Mouse (Mus musculus) heart, adult 2 months (tissue): ENCODE measurements around the gene Prph. TPM values are rescaled to one million over a fixed set of nuclear protein-coding genes. Genes with fewer than 3 reads are reported as not detected.

Source experiments
- DNase-seq, 2 experiments: peaks; one replicate each; pipeline ENCODE4 v3.0.0; 2021
- H3K27ac ChIP-seq: fragments of 200-600 bp; 2 replicates; pipeline ENCODE4 v1.8.1; 2022
- H3K27me3 ChIP-seq: fragments of 200-500 bp; 2 replicates; pipeline ENCODE4 v1.6.1; 2012; ENCODE audit warnings: mild to moderate bottlenecking, low read length, inconsistent platforms, mixed read lengths; ENCODE audit not compliant: control insufficient read depth, insufficient read depth
- H3K36me3 ChIP-seq: fragments of 200-500 bp; 2 replicates; pipeline ENCODE4 v1.6.1; 2012; ENCODE audit warnings: low read length, inconsistent platforms; ENCODE audit not compliant: control insufficient read depth, insufficient read depth
- H3K4me1 ChIP-seq: fragments of 200-500 bp; 2 replicates; pipeline ENCODE4 v1.6.1; 2011; ENCODE audit warnings: low read length; ENCODE audit not compliant: control insufficient read depth, insufficient read depth
- H3K4me3 ChIP-seq: fragments of 200-600 bp; 2 replicates; pipeline ENCODE4 v1.8.1; 2022
- H3K79me2 ChIP-seq: fragments of 200-500 bp; replicated peaks from 2 replicates; pipeline ENCODE4 v1.6.1; 2012; ENCODE audit warnings: mild to moderate bottlenecking, inconsistent platforms, low read length, moderate library complexity, mixed read lengths; ENCODE audit not compliant: control insufficient read depth, insufficient read depth
- H3K9ac ChIP-seq: fragments of 200-500 bp; 2 replicates; pipeline ENCODE4 v1.6.1; 2012; ENCODE audit warnings: low read depth, mild to moderate bottlenecking, control low read depth, inconsistent platforms, low read length, mixed read lengths
- CTCF ChIP-seq: fragments of 200-600 bp; IDR thresholded peaks from 2 replicates; pipeline ENCODE4 v1.8.1; 2022; ENCODE audit warnings: antibody characterized with exemption, mild to moderate bottlenecking, moderate library complexity
- EP300 ChIP-seq: fragments of 200-500 bp; IDR thresholded peaks from 2 replicates; pipeline ENCODE4 v1.6.1; 2011; ENCODE audit warnings: low read depth, low read length, control low read depth; ENCODE audit not compliant: insufficient read depth
- POLR2A ChIP-seq: fragments of 200-500 bp; IDR thresholded peaks from 2 replicates; pipeline ENCODE4 v1.6.1; 2011; ENCODE audit warnings: mild to moderate bottlenecking, low read depth, low read length, control low read depth; ENCODE audit not compliant: insufficient read depth
- WGBS: fragments of 180-500 bp; shearing (Covaris S2); methylation state at CpG from one replicate; pipeline ENCODE4 v1.1.7; 2018; 5-methylcytosine and 5-hydroxymethylcytosine counted together
- intact Hi-C: fragments of 180-260 bp; cut with DNase I; formaldehyde crosslinking; loops from one replicate; pipeline ENCODE4 v1.15.1; 2025
- polyA plus RNA-seq: library from polyadenylated mRNA; depleted of rRNA; stranded (reverse); fragments of >200 nt; gene quantifications from 2 replicates; pipeline ENCODE4 v1.2.3, GENCODE M21; 2012
- total RNA-seq, 2 experiments: library from RNA; stranded (reverse); gene quantifications; 2 replicates each; pipeline ENCODE4 v1.2.3; 2021

Gene Prph
- total and polyA plus RNA-seq, 3 experiments = 0.13 to 1.00 (median 0.80) TPM

DNA sequence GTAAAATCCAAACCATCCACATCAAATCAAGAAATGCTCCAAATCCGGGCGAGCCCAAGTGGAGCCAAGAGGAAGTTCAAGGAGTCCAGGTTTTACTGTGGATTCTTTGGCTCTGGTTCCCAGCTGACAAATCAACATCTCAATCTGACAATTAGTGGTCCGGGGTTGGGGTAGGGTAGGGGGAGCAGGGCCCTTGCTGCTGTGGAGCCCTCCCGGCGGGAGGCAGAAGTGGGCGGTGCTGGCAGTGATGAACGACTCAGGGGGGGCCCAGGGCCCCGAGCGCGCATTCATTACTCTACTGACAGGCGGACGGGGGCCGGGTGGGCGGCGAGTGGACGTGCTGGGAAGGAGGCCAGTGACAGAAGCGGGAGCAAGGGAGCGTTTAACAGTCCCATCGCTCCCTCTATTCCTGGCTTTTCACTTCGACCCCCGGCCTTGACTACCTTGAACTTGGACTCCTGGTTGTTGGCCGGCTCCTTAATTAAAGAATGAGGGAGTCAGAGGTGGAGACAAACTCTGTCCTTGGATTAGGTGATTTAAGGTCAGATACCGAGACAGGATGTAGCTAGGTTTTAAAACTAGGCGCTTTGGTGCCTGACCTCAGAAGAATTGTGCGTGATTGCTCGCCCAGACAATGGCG, 39.8 kb downstream of the Prph start:
- intact Hi-C loops = no loop called here
- no peak overlapping the region for H3K9ac ChIP-seq
- no peak for DNase-seq
- TF ChIP-seq EP300 = no peak
- TF ChIP-seq CTCF = no peak
- no peak for TF ChIP-seq POLR2A
- H3K4me1 ChIP-seq = peaks cover 3% of the 10 kb centered on the region
- no peak overlapping the region for H3K4me3 ChIP-seq
- no peaks in the 10 kb centered on the region for H3K36me3 ChIP-seq
- H3K27ac ChIP-seq = no peak overlapping the region
- WGBS = 13% methylated on average over 27 of the region's 27 CpGs
- H3K27me3 ChIP-seq = peaks cover 18% of the 10 kb centered on the region
- no peaks in the 10 kb centered on the region for H3K79me2 ChIP-seq

- intact Hi-C loops = no loop called here
- Histone ChIP-seq H3K36me3 (no peaks in the 10 kb centered on the region), H3K27me3 (peaks cover 18% of the 10 kb centered on the region), H3K4me1 (peaks cover 3% of the 10 kb centered on the region), H3K9ac (no peak overlapping the region), H3K4me3 (no peak overlapping the region), H3K27ac (no peak overlapping the region), H3K79me2 (no peaks in the 10 kb centered on the region)
- 47% methylated on average over 6 of the region's 6 CpGs for WGBS
- TF ChIP-seq EP300 = no peak
- TF ChIP-seq POLR2A = no peak
- TF ChIP-seq CTCF = no peak
- no peak for DNase-seq
Measured at GRCm38 (mm10) chr15:99095356-99095755, 40.4 kb downstream of the Prph start.

GRCm38 (mm10) chr15:99096061-99096793, 41.3 kb downstream of the Prph start:
- H3K79me2 ChIP-seq = no peaks in the 10 kb centered on the region
- intact Hi-C loops = no loop called here
- H3K36me3 ChIP-seq = no peaks in the 10 kb centered on the region
- 24% methylated on average over 24 of the region's 24 CpGs for WGBS
- TF ChIP-seq EP300 (no peak), CTCF (no peak), POLR2A (no peak)
- peaks cover 18% of the 10 kb centered on the region for H3K27me3 ChIP-seq
- peaks cover 3% of the 10 kb centered on the region for H3K4me1 ChIP-seq
- no peak overlapping the region for H3K27ac ChIP-seq
- no peak overlapping the region for H3K9ac ChIP-seq
- no peak for DNase-seq
- no peak overlapping the region; the same call in 1 of the 2 replicates for H3K4me3 ChIP-seq

GRCm38 (mm10) chr15:99096831-99097500, 42.0 kb downstream of the Prph start:
- intact Hi-C loops = no loop called here
- H3K79me2 ChIP-seq = no peaks in the 10 kb centered on the region
- H3K36me3 ChIP-seq = no peaks in the 10 kb centered on the region
- peaks cover 3% of the 10 kb centered on the region for H3K4me1 ChIP-seq
- peaks cover 18% of the 10 kb centered on the region for H3K27me3 ChIP-seq
- H3K27ac ChIP-seq = no peak overlapping the region
- 1% methylated on average over 57 of the region's 58 CpGs for WGBS
- peak overlapping the region; percentile 41 for H3K4me3 ChIP-seq
- no peak overlapping the region for H3K9ac ChIP-seq
- TF ChIP-seq CTCF (no peak), POLR2A (no peak), EP300 (no peak)
- peak in 1 of 2 experiments; percentile 48 for DNase-seq

DNA sequence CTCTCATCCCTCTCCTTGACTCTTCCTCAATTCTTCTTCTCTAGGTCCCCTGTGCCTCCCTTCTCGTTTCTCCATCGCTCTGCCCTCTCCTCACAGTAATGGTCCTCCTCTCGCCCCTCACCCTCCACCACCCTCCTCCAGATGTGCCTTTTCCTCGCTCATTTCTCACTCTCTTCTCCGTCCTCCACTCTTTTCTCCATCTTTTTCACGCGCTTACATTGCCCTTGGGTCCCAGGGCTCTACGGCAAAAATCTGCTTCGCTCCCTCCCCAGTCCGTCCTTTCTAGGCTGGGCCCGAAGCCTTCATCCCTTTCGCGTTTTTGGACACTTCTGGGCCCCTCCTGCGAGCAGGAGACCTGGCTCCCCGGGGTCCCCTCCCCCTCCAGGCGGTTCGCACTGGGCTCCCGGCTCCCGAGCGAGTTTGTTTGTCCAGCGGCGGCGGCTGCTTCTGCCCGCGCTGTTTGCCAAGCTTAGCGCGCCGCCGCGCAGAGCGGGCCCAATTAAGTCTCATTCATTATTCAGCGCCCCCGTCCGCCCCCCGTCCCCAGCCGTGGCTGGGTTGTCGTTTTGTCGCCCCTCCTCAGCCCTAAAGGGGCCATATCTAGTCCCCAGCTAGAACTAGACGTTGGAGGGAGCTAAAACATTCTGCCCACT, 43.0 kb downstream of the Prph start:
- H3K27ac ChIP-seq = no peak overlapping the region
- TF ChIP-seq EP300 = no peak
- no peak for TF ChIP-seq POLR2A
- no peak for TF ChIP-seq CTCF
- peak overlapping the region; percentile 41 for H3K4me3 ChIP-seq
- no peaks in the 10 kb centered on the region for H3K36me3 ChIP-seq
- H3K79me2 ChIP-seq = no peaks in the 10 kb centered on the region
- peaks cover 18% of the 10 kb centered on the region for H3K27me3 ChIP-seq
- peak overlapping the region; percentile 34; the same call in 1 of the 2 replicates for H3K9ac ChIP-seq
- DNase-seq = peak in 1 of 2 experiments; percentile 56
- intact Hi-C loops = loop anchor here (2.0 kb wide), 1 partner anchor 47 kb away; no protein-coding TSS in a partner anchor
- WGBS = under 1% methylated on average over 39 of the region's 39 CpGs
- H3K4me1 ChIP-seq = peaks cover 3% of the 10 kb centered on the region
